Mouse (Mus musculus) v-Abl transformed pro-B cells (cell line): ENCODE data around the gene Ccdc61.

Source experiments
- in situ Hi-C, 2 experiments: fragments of 400-800 bp; cut with MboI; formaldehyde crosslinking; loops; one replicate each; pipeline ENCODE4 v1.15.1; 2025; ENCODE audit not compliant: unreplicated experiment in 2 of 2

The Ccdc61 gene

GRCm38 (mm10) chr7:18910241-18910831 is at the start of gene Ccdc61:
Ccdc61 (minus strand) TSS chr7:18910415.
- in situ Hi-C loops = loop anchor here in 1 of 2 experiments (10.0 kb wide), 1 partner anchor 74 kb away; the partner anchor contains the start of gene Nanos2

DNA sequence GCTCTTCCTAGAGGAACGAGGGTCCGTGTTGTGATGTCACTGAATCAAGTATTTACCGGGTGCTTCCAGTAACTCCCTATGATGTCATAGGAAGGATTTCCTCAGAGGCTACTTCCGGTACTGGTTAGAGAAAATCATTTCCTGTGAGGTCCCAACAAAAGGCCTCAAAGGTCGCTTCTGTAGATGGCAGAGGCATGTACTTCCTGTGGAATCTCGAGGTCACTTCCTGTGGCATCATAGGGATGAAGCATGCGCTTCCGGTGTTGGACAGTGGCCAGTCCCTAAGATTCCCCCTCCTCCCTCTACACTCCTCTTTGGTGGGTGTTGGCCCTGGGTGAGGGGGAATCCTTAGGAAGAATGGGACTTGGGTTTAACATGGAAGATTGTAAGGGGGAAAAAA is 49.2 kb upstream of the Ccdc61 start:
- in situ Hi-C loops = no loop called here

GRCm38 (mm10) chr7:18958384-18958766 is 48.2 kb upstream of the Ccdc61 start:
- in situ Hi-C loops = no loop called here

GRCm38 (mm10) chr7:18957569-18958383 is 47.6 kb upstream of the Ccdc61 start:
- in situ Hi-C loops = no loop called here

GRCm38 (mm10) chr7:18951397-18951796 is 41.2 kb upstream of the Ccdc61 start:
- in situ Hi-C loops = no loop called here

DNA sequence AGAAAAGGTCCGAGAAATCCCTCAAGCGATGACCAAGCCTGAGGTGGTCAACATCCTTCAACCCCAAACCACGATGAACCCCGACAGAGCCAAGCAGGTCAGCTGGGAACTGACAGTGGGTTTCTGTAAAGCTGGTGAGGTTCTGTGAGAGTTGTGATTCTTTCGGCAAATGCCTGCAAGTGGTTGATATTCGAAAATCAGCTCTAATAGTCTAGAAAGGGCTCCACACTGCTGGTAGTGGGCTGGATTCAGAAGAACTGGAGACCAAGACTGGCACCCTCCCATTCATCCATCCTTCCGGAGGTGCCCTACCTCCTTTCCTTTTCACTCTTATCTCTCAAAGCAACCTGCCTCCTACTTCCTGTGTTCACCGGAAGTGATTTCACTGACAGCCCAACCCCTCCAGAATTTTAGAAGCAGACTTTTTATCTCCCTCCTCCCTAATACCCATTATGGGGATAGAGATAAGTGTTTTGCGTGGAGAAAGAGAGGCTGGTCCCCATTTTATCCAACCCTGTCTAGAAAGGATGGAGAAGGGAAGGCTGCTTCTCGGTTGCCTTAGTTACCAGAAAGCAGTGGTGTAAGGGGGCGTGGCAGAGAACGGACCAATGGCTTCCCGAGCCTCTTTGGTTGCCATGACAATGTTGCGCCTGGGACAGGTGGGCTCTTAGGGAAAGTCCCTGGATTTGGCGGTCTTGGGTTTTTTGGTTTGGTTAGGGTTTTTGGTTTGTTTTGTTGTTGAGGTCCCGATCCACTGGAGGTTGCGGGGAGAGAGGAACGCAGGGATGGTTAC is 40.5 kb upstream of the Ccdc61 start:
- in situ Hi-C loops = no loop called here

DNA sequence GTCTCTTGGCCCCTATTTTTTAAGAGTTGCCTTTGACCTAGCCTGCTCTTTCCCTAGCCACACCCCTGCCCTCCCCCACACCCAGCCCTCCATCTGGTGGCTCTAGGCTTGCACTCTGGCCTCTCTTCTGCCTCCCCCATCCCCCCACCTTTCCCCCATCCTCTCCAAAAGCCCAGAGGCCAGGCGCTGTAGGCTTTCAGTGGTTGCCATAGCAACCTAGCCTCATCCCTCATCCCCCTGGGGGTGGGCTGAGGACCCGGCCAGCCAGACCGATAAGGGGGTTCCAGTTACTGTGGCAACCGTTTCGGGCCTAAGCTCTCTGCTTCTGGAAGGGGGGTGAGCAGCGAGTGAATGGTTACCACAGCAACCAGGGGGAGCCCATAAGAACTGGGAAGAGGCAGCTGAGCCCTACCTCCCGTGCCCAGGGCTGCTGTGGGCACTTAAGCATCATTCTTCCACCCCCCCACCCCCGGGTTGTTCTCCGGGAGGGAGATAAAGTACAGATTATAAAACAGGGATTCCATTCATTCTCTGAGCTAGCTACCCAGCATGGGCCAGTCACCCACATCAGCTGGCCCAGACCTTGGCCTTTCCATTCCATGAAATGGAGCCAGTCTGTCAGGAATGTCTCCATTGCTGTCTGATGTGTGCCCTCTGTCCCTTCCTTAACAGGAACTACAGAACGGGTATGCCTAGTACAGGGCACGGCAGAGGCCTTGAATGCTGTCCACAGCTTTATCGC is 39.7 kb upstream of the Ccdc61 start:
- in situ Hi-C loops = no loop called here

GRCm38 (mm10) chr7:18948151-18948550 is 37.9 kb upstream of the Ccdc61 start:
- in situ Hi-C loops = no loop called here

- in situ Hi-C loops = no loop called here
Measured at GRCm38 (mm10) chr7:18942815-18943214, 32.6 kb upstream of the Ccdc61 start.

DNA sequence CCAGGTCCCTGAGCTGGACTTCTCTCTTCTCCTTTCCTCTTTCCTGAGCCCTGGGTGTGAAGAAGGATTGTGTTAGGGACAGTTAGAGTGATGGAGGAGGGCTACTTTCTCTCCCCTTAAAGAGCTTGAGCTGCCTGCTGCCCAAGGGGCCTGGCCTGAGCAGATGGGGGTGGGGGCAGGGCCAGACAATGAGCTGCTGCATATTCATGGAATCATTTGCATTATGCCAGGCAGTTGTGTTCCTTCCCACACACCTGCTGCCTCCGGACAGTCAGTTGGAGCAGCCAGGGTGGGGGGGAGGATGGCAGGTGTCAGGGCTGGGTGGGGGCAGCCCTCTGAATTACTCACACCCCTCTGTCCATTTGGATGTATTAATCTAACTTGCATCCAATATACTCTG is 32.2 kb upstream of the Ccdc61 start:
- in situ Hi-C loops = no loop called here

DNA sequence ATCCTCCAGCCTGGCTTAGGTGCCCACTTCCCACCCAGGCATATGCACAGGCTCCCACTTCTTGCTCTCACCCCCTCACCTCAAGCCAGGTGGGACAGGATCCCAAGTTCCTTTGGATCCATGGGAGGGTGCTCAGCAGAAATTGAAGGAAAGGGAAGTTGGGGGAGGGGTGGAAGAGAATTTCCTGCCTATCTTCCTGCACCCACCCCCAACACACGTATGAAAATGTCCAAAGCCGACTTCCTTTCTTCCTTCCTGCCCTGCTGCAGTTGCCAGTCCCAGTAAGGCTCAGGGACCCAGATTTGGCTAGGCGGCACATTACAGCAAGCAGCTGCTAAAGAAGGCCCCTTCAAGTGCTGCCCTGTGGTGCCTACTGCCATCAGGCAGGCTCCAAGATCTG is 17.5 kb upstream of the Ccdc61 start:
- in situ Hi-C loops = no loop called here

DNA sequence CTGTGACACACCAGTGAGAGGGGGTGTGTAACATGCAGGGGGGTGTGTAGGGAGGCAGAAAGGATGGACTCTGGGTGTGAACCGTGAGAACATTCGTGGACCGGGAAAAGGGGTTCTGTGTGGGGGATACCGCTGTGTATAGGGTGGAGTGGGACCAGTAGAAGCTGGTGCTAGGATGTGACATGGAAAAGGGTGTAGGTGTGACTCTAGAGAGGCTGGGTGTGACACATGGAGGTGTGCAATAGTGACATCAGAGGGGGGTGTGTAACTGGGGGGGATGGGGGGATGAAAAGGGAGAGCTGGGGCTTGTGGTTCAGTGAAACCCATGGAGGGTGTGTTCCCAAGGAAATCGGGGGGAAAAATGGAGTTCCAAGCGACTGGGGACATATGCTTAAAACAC is 16.7 kb upstream of the Ccdc61 start:
- in situ Hi-C loops = no loop called here

GRCm38 (mm10) chr7:18926041-18926790 is 16.0 kb upstream of the Ccdc61 start:
- in situ Hi-C loops = no loop called here

DNA sequence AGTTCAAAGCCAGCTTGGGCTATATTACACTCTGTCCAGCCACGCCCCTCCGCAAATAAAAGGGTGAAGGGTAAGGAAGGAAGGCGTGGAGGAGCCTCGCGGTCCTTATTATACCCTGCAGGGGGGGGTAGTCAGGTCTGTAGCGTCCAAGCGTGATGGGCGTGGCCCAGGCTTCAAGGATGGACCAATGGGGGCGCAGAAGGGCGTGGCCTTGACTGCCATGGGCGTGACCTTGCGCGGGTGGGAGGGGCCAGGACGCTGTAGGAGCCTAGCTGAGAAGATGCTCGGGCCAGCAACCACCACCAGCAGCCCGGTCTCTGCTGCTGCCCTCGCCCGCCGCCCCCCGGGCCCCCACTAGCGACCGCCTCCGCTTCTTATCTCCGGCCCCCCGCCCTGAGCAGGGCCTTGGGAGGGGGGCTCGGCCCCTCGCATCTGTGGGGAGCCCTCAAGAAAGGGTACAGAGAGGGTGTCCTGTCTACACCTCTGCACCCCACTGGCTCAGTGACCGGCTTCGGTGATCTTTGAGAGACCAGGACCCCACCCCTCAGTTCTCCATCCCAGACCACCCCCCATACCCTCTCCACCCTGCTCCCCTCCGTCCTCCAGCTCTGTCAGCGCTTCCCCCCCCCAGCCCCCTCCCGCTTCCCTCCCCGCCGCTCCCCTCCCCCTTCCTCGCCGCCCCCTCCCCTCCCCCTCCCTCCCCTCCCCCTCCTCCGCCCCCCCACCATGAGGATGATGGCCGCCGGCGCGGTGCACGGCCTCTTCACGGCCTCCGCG is 15.1 kb upstream of the Ccdc61 start, which contains the start of gene Nova2:
TSS of gene Nova2 (plus strand) at position 727 of the 777 bp plus-strand sequence.
- in situ Hi-C loops = no loop called here

DNA sequence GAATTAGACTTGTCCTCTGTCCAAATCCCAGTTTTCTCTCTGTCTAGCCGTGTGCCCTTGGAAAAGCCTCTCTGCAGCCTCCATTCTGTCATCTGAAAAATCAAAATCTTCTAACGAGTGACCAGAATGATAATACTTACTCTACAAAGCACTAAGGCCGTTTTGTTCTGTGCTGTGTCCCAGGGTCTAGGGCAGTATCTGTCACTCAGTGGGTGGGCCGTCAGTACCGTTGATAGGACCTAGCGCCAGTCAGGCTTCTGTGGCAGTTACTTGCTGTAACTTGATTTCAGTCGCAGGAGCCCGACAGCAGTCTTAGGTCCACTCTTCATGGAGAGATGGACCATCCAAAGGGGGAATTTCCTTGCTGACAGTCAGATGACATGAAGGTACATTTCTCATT is 14.1 kb upstream of the Ccdc61 start:
- in situ Hi-C loops = no loop called here

DNA sequence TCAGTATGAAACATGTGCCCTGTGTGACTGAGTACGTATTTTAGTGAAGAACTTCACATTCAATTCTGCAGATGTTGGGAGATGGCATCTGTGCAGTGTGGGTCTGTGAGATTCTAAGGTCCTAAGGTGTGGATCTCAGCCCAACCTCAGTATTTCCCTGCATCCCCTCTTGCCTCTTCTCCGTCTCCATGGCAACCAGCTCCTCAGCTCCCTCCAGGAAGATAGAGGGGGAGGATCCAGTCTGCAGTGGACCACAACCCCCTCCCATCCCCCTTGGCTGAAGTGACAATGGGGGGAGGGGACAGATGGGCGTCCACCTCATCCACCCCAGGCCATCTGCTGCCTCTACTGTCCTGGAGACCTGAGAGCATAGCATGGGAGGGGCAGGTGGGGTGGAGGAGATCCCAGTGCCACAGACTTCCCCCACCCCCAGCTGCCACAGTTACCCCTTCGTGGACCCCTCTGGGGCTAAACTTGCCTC is 13.5 kb upstream of the Ccdc61 start:
- in situ Hi-C loops = no loop called here

DNA sequence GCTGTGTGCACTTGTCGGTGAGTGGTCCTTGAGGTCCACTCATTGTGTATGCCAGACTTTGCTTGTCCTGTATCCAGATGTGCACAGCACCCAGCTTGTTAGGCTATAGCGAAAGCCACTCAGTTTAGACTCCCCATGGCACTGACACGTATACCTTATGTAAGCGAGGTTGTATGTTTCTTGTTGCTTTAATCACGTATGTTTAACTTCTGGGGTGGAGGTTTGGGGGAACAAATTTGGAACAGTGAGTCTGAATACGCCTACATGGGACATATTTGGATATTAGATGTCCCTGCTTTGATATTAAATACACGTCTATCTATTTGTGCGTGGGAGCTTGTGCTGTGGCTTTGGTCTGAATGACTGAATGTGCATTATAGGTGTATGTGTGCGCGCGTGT is 13.1 kb upstream of the Ccdc61 start:
- in situ Hi-C loops = no loop called here

GRCm38 (mm10) chr7:18922807-18923206 is 12.6 kb upstream of the Ccdc61 start:
- in situ Hi-C loops = no loop called here

DNA sequence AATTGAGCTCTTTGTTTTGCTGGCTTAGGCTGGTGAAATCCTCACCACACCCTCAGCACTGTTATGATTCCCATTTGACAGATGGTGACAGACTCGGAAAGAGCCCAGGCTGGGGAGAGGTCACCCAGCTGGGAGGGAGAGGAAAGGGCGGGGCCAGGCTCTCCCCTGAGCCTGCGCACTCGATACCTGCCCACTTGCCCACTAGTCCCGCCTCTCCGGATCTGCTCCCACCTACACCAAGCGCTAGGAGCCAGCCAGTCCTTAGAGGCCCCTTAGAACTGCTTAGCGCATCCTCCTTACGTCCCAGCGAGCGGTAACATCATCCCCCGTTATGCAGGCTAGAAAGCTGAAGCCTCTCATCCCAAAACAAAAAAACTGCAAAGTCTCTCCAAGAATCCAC is 10.9 kb upstream of the Ccdc61 start:
- in situ Hi-C loops = no loop called here
